ENCODE assay signal across 8 mouse cellular contexts in genomic region chr9:13587085-13587933, GRCm38 (mm10).
DNase-seq lines count a peak whose midpoint lies in the region; ATAC-seq and TF ChIP-seq lines count a peak whose summit lies in the region.

No protein-coding gene starts in this region.

- WGBS in embryonic facial prominence, embryonic 14.5 days, result 52% methylated on average over 9 of the region's 9 CpGs
- WGBS in embryonic facial prominence, embryonic 10.5 days, result 78% methylated on average over 9 of the region's 9 CpGs
- WGBS in heart, adult 2 months, result 36% methylated on average over 9 of the region's 9 CpGs

- no peak overlapping the region for H3K9ac ChIP-seq in embryonic facial prominence, embryonic 14.5 days (ENCODE audit: low read depth, low read length)
- peak overlapping the region; percentile 16; the same call in 1 of the 2 replicates for H3K9ac ChIP-seq in heart, adult 2 months (ENCODE audit: low read depth, low read length)

- intact Hi-C loops in heart, adult 2 months (cut with DNase I), result no loop called here
- intact Hi-C loops in left cerebral cortex, adult 2 months (cut with DNase I), result no loop called here

- peaks cover 23% of the 10 kb centered on the region for H3K4me1 ChIP-seq in embryonic facial prominence, embryonic 14.5 days (ENCODE audit: control insufficient read depth, insufficient read depth, low read length)
- peaks cover 36% of the 10 kb centered on the region for H3K4me1 ChIP-seq in embryonic facial prominence, embryonic 10.5 days
- peaks cover 16% of the 10 kb centered on the region for H3K4me1 ChIP-seq in heart, adult 2 months (ENCODE audit: control insufficient read depth, insufficient read depth, low read length)
- H3K4me1 ChIP-seq in megakaryocyte, embryonic 14.5 days, result peaks cover 35% of the 10 kb centered on the region

- no peak for TF ChIP-seq POLR2A in heart, adult 2 months (IDR thresholded peaks at IDR 0.05; ENCODE audit: insufficient read depth, low read depth, low read length)

- peak; percentile 82 for DNase-seq in embryonic facial prominence, embryonic 14.5 days (ENCODE audit: low spot score)
- no peak for DNase-seq in embryonic facial prominence, embryonic 10.5 days (ENCODE audit: low spot score)
- DNase-seq in A20 (ENCODE audit: low read depth, low spot score), result peak; percentile 72
- DNase-seq in heart, adult 2 months, result peak; percentile 7 to 60
- DNase-seq in left cerebral cortex, adult 2 months (ENCODE audit: extremely low spot score in 1 of 2, low spot score in 2 of 2), result no peak
- DNase-seq in T-cell, adult 2 months (ENCODE audit: low spot score), result no peak
- no peak for DNase-seq in adrenal gland, adult 8-10 months

- no peaks in the 10 kb centered on the region for H3K9me3 ChIP-seq in embryonic facial prominence, embryonic 14.5 days (ENCODE audit: control insufficient read depth, low read length)
- no peaks in the 10 kb centered on the region for H3K9me3 ChIP-seq in embryonic facial prominence, embryonic 10.5 days
- no peaks in the 10 kb centered on the region for H3K9me3 ChIP-seq in megakaryocyte, embryonic 14.5 days

- peak; percentile 57; the same call in 1 of the 2 replicates for ATAC-seq in embryonic facial prominence, embryonic 14.5 days (ENCODE audit: low read depth)

- H3K36me3 ChIP-seq in embryonic facial prominence, embryonic 14.5 days (ENCODE audit: control insufficient read depth, insufficient read depth, low read length), result no peaks in the 10 kb centered on the region
- H3K36me3 ChIP-seq in embryonic facial prominence, embryonic 10.5 days (replicated peaks), result no peaks in the 10 kb centered on the region
- H3K36me3 ChIP-seq in heart, adult 2 months (ENCODE audit: control insufficient read depth, insufficient read depth, low read length), result peaks cover 33% of the 10 kb centered on the region
- no peaks in the 10 kb centered on the region for H3K36me3 ChIP-seq in megakaryocyte, embryonic 14.5 days (replicated peaks; ENCODE audit: low read length)

- H3K27ac ChIP-seq in embryonic facial prominence, embryonic 14.5 days (replicated peaks; ENCODE audit: low read depth, low read length), result peak overlapping the region; percentile 17
- H3K27ac ChIP-seq in embryonic facial prominence, embryonic 10.5 days (replicated peaks), result no peak overlapping the region
- H3K27ac ChIP-seq in heart, adult 2 months, result peak overlapping the region; percentile 50
- H3K27ac ChIP-seq in left cerebral cortex, adult 2 months, result peak overlapping the region; percentile 41; the same call in 1 of the 2 replicates

- H3K4me2 ChIP-seq in embryonic facial prominence, embryonic 14.5 days (ENCODE audit: low read depth, low read length), result no peak overlapping the region

- TF ChIP-seq CTCF in heart, adult 2 months (IDR thresholded peaks at IDR 0.05), result no peak
- no peak; the same call in 1 of the 2 replicates for TF ChIP-seq CTCF in left cerebral cortex, adult 2 months (IDR thresholded peaks at IDR 0.05)

- no peaks in the 10 kb centered on the region for H3K27me3 ChIP-seq in embryonic facial prominence, embryonic 14.5 days (replicated peaks; ENCODE audit: control insufficient read depth, insufficient read depth, low read length)
- no peaks in the 10 kb centered on the region for H3K27me3 ChIP-seq in embryonic facial prominence, embryonic 10.5 days (replicated peaks; ENCODE audit: low read depth, poor library complexity, severe bottlenecking)
- H3K27me3 ChIP-seq in heart, adult 2 months (ENCODE audit: control insufficient read depth, insufficient read depth, low read length), result no peaks in the 10 kb centered on the region
- no peaks in the 10 kb centered on the region for H3K27me3 ChIP-seq in megakaryocyte, embryonic 14.5 days (replicated peaks)

- no peaks in the 10 kb centered on the region; the same call in 1 of the 2 replicates for H3K79me2 ChIP-seq in heart, adult 2 months (replicated peaks; ENCODE audit: control insufficient read depth, insufficient read depth, low read length)

- TF ChIP-seq EP300 in heart, adult 2 months (IDR thresholded peaks at IDR 0.05; ENCODE audit: insufficient read depth, low read depth, low read length), result no peak

- no peak overlapping the region for H3K4me3 ChIP-seq in embryonic facial prominence, embryonic 14.5 days (ENCODE audit: low read depth, low read length)
- H3K4me3 ChIP-seq in embryonic facial prominence, embryonic 10.5 days, result no peak overlapping the region
- no peak overlapping the region for H3K4me3 ChIP-seq in heart, adult 2 months
- H3K4me3 ChIP-seq in left cerebral cortex, adult 2 months, result no peak overlapping the region
- H3K4me3 ChIP-seq in megakaryocyte, embryonic 14.5 days (replicated peaks), result peak overlapping the region; percentile 72

Comparison
In these comparisons a context has a peak if more than half of its experiments do, and no peak if none do; other contexts are left out.
1. DNase-seq: peak in embryonic facial prominence, embryonic 14.5 days (single experiment), A20 (single experiment) and heart, adult 2 months (2 of 2); none in embryonic facial prominence, embryonic 10.5 days (single experiment), left cerebral cortex, adult 2 months (0 of 2), T-cell, adult 2 months (single experiment) and adrenal gland, adult 8-10 months (single experiment).